Mouse (Mus musculus): ENCODE data around the gene Ugt1a10. TPM values are rescaled to one million over a fixed set of nuclear protein-coding genes. Genes with fewer than 3 reads are reported as not detected.
"Not testable (repeated sequence)": the region's sequence is repeated elsewhere in the genome, so short reads cannot be mapped to it uniquely, and the experiment has no call there.

Gene Ugt1a10
- polyA plus RNA-seq, 1 experiment = not detected

DNA sequence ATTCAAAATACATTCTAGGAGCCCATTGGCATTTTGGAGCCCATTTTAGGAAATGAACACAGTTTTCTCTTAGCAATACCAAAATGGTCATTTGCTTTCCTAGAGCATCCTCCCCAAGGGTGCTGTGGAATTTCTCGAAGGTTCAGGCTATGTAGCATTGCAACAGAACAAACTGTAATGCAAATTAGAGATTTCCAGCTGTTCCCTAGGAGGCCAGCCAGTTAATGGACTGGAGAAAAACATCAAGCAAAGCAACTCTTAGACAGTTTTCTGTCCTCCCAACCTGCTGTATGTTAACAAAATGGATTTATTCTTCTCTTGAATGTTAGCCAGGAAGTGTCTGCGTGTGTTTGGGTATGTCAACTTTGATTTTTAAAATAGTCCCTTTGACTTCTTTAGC is 81.5 kb downstream of the Ugt1a10 start:
- no peak for DNase-seq (ENCODE audit: extremely low spot score in 1 of 2, low spot score in 1 of 2)

DNA sequence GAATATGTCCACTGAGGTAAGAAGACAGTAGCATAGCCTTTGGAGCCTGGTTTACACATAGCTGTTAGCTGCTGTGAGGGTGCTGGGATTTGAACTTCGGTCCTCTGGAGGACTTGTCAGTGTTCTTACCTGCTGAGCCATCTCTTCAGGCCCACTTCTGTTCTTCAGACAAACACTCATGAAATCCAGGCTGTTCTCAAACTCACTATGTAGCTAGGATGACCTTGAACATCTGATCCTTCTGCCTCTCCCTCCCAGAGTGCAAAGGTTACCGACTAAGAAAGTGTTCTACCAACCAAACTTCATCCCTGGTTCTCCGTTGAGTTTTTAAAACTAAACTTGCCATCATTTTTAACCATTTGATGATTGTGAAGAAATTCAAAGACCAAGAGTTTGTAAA is 82.1 kb downstream of the Ugt1a10 start:
- DNase-seq (ENCODE audit: extremely low spot score in 1 of 2, low spot score in 1 of 2) = no peak

DNA sequence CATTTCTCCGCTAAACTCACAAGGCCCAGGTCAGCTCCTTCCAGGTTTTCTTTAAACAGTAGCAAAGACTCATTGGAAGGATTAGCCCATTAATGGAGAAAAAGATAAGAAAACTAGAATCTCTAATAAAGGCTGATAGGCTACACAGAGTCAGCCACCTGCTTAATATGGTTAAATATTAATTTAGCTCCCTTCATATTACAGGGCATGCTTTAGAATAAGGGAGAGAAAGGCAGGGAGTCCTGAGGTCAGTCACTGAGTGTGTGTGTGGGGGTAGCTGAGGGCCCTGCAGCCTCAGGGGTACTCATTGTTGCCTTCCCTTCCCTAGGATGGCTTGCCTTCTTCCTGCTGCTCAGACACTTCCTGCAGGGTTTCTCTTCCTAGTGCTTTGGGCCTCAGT is 83.0 kb downstream of the Ugt1a10 start:
- DNase-seq (ENCODE audit: extremely low spot score in 1 of 2, low spot score in 1 of 2) = no peak

DNA sequence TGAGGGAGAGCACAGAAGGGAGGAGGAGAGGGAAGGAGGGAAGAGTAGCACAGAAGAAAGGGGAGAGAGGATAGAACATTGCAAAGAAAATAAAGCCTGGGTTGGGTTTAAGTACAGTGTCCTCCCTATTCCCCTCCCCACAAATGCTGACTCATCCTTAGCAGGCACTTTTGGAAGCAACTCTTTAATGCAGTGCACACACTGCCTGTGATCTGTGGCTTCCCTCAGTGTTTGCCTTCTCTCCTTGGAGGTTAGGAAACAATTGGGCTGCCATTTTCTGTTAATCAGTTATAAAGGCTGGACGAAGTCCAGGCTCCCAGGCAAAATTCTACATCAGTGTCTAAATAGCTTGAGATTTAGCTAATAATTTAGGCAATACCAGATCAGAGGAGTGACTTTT is 85.3 kb downstream of the Ugt1a10 start:
- not testable (repeated sequence) for DNase-seq (ENCODE audit: extremely low spot score in 1 of 2, low spot score in 1 of 2)

DNA sequence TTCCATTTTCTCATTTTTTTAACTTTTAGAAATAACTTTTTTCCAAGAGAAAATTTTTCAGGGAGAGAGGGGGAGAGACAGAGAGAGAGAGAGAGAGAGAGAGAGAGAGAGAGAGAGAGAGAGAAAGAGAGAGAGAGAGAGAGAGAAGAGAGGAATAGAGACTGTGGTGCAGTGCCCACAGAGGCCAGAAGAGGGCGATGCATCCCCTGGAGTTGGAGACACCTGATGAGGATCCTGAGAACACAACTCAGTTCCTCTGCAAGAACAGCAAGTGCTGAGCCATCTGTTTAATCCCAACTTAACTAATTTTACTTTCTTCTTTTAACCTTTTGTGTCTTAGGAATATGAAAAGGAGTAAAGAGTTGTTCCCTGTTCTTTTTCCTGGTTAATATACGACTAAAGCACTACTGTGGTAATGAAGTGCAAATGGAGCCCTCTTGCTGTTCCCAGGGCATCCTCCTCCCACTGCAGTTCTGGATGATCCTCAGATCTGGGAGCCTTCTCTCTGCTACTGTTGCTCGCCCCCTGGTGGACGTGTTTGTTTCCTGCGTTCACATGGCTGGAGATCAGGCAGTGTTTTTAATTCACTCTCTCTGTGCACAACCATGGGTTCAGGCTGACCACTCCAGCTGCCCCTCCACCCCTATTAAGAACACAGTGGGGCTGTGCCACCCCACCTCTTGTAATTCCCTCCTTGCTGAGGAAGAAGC is 88.9 kb downstream of the Ugt1a10 start:
- peak; percentile 1 to 62 for DNase-seq (ENCODE audit: extremely low spot score in 1 of 2, low spot score in 1 of 2)

DNA sequence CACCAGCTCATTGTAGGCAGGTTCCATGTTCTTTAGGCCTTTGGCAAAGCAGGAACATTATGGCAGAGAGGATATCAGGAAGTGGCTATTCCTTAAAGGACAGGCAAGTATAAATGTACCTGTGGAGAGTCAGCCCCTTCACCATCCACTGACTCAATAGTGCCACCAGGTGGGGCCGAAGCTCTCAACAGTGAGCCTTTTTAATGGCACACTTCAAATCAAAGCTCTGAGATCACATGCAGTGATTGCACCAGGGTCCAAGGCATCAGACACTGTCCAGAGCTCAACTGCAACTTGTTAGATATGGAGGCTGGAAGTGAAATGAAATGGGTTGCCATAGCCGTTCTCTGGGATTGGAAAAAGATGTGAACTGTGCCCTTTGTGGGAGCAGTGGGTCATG is 90.1 kb downstream of the Ugt1a10 start:
- peak in 1 of 2 experiments; percentile 3 for DNase-seq (ENCODE audit: extremely low spot score in 1 of 2, low spot score in 1 of 2)

DNA sequence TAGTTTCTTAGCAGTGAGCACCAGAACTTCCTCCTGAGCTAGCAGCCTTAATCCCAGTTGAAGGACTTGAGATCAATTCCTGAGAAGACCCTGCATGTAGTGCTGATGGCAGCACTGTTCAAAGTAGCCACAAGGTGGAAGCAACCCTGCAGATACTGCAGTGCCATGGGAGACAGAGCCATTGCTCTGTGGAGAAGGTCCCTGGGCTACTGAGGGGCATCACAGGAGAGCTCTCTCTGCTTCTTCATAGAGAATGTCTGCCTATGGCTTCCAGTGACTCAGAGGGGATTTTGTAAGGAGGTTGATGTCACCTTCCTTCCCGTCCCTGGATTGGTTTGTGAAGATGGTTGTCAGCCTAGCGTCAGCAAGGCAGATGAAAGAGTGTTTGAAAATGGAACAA is 94.9 kb downstream of the Ugt1a10 start:
- DNase-seq (ENCODE audit: extremely low spot score in 1 of 2, low spot score in 1 of 2) = not testable (repeated sequence)

DNA sequence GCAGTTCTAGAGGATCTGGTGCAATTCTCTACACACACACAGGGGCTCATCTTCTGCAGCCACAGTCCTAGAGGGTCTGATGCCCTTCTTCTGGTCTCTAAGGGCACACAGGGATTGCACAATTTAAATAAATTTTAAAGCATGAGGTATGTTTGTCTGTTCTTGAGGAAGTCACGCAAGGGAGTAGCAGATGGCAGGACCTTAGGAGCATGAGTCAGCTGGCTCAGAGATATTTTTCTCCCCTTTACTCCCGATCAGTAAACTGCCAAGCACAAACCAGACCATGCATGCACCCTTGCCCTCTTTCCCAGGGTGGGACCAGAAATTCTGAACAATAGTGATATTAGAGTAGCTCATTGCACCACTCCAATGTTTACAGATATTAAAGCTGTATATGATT is 103.2 kb downstream of the Ugt1a10 start:
- DNase-seq (ENCODE audit: extremely low spot score in 1 of 2, low spot score in 1 of 2) = no peak

DNA sequence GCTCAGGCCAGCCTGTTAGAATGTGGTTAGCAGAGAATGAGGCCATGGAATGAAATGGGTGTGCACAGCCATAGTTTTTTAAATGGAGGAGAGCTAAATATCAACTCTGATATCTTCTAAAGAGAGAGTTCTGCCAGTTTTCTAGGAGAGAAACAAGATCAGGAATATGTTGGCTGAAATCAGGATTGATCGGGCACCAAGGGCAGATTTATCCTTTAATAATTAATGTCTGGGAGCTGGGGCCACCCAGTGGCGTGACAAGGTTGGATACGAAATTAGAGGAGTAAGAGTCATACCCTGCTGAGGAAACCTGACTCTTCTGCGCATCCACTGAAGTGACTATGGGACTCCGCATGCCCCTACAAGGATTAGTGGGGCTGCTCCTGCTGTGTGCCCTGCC is 110.5 kb downstream of the Ugt1a10 start, which contains the start of gene Ugt1a5:
Gene Ugt1a5, plus strand, starts transcription at position 302 of the 400 bp plus-strand sequence.
- DNase-seq (ENCODE audit: extremely low spot score in 1 of 2, low spot score in 1 of 2) = no peak

DNA sequence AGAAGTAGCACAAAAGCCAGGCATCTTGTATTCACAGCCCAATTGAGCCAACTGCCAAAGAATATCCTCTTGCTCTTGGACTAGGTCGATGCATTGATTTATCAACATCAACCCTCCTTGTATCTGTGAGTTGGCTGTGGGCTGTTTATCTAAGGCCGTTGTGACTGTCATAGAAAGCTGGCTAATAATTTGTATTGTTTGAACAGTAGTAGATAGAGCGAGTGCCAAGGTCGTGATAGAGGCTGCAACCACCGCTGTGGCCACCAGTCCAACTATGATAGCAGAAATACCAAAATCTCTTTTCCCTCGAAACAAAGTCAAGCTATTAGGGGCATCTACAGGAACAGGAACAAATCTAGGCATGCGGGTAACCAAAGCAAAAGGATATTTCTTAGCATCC is 117.0 kb downstream of the Ugt1a10 start:
- DNase-seq (ENCODE audit: extremely low spot score in 1 of 2, low spot score in 1 of 2) = not testable (repeated sequence)

DNA sequence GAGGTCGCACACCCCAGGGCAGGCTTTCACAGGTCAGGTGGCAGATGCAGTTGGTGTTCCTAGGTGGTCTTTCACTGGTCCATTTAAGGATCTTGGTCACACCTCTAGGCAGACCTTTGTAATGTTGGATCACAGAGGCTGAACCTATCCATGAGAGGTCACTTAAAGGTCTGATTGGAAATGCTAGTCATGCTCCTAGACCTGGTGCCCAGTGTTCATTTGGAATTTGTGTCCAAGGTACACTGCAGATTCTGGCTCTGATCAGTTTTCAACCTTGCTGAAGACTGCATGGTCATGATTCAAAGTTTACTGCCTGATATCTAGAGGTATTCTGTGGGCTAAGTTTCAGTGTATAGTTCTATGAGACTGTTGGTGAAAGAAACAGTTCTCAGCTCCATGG is 124.5 kb downstream of the Ugt1a10 start:
- DNase-seq (ENCODE audit: extremely low spot score in 1 of 2, low spot score in 1 of 2) = no peak

DNA sequence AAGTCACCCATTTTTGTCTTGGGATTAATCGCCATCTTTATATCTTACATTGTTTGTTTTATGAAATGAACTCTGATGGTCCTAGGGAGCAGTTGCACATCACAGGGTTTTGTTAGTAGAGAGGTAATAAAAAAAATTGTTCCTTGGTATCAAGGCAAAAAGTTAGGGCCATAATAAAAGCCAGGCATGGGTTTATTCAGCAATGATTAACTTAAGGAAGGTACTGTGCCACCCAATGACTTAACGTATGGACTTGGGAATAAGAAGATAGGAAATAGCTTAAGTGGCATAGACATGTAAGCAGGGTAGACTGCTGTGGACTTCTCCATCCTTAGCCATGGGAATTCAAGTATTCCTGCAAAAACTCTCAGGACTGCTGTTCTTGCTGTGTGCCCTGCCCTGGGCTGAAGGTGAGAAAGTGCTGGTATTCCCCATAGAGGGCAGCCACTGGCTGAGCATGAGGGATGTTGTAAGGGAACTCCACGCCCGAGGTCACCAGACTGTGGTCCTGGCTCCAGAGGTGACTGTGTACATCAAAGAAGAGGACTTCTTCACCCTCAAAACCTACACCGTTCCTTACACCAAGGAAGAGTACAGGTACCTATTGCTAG is 131.2 kb downstream of the Ugt1a10 start:
- no peak for DNase-seq (ENCODE audit: extremely low spot score in 1 of 2, low spot score in 1 of 2)

DNA sequence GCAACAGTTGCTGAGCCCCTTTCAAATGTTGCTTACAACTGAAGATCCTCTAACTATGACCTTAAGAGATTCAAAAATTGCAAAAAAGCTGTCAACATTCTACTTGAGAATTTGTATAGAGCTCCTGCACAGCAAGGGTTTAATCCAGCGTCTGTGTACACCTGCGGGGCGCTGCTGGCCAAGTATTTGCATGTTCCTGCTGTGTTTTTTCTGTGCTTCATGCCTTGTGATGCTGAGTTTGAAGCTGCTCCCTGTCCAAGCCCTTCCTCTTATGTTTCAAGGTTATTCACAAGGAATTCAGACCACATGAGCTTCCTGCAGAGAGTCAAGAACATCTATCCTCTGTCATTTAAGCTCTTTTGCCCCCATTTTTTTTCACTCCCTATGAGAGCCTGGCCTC is 136.9 kb downstream of the Ugt1a10 start:
- DNase-seq (ENCODE audit: extremely low spot score in 1 of 2, low spot score in 1 of 2) = no peak

DNA sequence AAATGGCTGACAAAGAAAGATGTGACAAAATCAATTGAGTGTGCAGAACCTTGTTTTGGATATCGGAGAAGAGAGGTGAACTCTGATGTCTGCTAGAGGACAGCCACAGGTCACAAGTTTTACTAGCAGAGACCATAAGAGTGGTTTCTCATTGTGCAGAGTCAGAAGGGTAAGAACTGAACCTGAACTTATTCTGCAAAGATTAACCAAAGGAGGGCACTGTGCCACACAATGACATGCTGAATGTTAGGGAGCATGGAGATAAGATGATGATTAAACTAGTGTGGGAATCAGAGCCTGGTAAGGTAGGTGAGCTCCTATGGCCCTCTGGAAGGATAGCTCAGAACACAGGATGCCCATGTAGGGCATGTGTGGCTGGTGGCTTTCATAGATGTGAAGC is 140.5 kb downstream of the Ugt1a10 start:
- no peak for DNase-seq (ENCODE audit: extremely low spot score in 1 of 2, low spot score in 1 of 2)

DNA sequence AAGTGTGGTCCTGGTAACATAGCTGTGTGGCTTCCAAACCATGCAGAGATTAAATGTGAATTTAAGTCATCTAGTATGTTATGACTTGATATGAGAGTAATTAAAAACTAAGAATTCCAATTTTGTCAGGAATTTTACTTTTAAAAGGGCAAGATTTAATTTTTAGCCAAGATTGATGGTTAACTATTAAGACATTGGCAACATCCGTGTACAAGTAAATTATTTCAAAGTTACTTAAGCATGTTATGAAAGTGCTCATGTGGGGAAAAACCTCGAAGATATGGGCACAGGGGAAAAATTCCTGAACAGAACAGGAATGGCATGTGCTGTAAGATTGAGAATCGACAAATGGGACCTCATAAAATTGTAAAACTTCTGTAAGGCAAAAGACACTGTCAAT is 142.3 kb downstream of the Ugt1a10 start:
- DNase-seq (ENCODE audit: extremely low spot score in 1 of 2, low spot score in 1 of 2) = no peak

DNA sequence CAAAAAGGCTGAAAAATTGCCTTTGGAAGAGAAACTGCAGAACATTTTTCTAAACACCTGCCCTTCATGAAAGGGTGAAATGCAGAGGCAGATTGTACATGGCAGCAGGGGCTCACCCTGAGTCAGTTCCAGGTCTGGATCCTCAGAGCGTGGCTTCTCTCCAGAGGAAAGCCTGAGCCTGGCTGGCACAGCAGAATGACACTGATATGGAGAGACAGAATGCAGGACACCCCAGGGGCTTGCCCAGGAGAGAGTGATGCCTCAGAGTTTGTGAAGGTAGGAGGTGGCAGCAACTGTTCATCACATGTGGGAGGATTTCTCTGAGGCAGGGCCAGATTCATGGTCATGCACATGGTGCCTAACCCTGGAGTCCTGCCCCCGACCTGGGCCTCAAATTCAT is 144.8 kb downstream of the Ugt1a10 start:
- DNase-seq (ENCODE audit: extremely low spot score in 1 of 2, low spot score in 1 of 2) = no peak

DNA sequence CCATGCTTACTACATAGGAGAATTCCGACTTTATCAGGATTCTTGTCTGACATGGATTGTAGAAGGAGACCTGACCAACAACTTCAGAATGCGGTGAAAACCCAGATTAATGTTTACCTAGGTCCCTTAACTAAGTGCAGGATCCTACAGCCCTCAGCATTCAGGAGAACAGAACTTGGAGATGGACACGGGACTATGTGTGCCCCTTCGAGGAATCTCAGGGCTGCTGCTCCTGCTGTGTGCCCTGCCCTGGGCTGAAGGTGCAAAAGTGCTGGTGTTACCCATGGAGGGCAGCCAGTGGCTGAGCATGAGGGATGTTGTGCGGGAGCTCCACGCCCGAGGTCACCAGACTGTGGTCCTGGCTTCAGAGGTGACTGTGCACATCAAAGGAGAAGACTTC is 145.3 kb downstream of the Ugt1a10 start, which contains the start of gene Ugt1a2:
Gene Ugt1a2, plus strand, starts transcription at position 146 of the 400 bp plus-strand sequence.
- no peak for DNase-seq (ENCODE audit: extremely low spot score in 1 of 2, low spot score in 1 of 2)

DNA sequence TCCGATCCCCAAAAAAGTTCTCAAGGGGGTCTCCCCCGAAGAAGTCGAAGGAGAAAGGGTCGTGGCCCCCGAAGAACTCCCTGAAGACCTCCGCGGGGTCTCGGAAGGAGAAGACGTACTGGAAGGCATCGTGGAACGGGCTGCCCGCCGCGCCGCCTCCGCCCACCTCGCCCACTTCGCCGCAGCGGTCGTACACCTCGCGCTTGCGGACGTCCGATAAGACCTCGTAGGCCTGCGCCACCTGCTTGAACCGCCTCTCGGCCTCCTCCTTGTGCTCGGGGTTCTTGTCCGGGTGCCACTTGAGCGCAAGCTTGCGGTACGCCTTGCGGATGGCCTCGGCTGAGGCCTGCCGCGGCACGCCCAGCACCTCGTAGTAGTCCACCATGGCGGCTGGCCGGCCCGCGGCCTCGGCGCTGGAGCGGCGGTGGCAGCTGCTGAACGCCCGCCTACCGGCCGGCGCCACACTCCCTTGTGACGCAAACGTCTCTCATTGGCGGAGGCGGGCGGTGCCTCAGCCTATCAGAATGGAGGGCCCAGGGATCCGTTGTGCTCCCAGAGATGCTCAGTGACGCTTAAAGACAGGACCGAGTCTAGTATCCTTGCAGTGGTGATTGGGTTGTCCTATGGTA is 150.2 kb downstream of the Ugt1a10 start, which contains the start of gene Dnajb3:
Gene Dnajb3, minus strand, starts transcription at position 489 of the 629 bp plus-strand sequence.
- peak; percentile 70 to 86 for DNase-seq (ENCODE audit: extremely low spot score in 1 of 2, low spot score in 1 of 2)

DNA sequence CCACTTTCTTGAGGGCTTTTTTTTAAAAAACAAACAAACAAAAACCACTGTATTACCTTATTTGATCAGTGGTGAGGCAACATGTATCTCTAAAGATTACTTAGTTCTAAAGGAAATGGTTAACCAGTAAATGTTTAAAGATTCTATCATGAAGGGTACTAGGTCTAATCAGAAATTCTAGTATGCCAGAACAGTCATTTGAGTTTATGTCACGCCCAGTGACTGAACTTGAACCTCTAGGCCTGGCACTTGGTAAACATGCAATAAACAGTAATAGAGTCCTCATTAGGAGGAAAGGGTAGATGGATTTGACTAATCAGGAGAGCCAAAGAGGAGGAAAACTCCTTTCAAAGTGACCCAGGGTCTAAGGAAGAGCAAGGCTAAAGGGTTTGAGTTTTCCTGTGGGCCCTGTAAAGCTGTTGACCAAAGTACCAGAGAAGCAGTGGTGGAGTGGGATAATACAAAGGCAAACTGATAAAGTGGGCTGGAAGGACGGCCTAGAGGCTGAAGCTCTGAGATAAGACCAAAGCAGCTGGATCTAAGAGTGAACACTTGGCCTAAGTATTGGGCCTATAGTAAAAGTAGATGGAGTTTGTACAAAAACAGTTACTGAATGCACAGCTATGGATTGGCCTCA is 151.8 kb downstream of the Ugt1a10 start:
- DNase-seq (ENCODE audit: extremely low spot score in 1 of 2, low spot score in 1 of 2) = no peak

DNA sequence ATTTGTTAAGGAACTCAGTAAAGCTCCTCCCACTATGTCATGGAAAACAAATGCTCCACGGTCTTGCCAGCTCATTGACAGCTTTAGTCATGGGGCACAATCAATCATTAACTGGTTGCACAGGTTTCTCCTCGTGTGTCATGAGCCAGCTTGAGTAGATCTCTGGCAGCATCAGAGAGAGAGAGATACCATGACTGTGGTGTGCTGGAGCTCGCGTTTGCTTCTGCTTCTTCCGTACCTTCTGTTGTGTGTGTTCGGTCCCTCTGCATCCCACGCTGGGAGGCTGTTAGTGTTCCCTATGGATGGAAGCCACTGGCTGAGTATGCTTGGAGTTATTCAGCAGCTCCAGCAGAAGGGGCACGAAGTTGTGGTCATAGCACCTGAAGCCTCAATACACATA is 156.6 kb downstream of the Ugt1a10 start, which contains the start of gene Ugt1a1:
Gene Ugt1a1, plus strand, starts transcription at position 148 of the 400 bp plus-strand sequence.
- no peak for DNase-seq (ENCODE audit: extremely low spot score in 1 of 2, low spot score in 1 of 2)
